Mouse (Mus musculus): ENCODE results near the gene 5730596B20Rik.

DNA sequence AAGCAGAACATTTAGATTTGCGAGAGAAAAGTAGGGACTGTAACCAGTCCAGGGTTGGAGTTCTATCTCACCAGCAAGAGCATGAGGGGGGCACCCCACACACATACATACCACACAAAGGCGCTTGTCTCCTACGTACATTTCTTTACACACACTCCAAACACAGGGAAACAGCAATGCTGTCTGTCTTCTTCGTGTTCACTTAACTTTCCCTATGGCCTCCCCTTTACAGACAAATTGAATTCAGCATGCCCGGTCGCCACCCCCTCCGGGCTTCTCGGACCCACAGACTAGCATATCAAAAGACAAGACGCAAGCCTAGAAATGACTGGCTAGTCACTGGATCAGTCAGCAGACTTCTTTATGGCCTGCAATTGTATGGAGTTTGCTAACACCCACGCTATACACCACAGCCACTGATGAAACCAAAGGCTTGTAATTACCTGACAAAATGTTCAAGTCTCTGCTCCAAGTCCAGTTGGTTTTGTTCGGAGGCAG, 3.0 kb downstream of the 5730596B20Rik start:
- TF ChIP-seq CTCF (IDR thresholded peaks at IDR 0.05; ENCODE audit: control insufficient read depth, insufficient read depth, insufficient read length) (no peak), USF1 (IDR thresholded peaks at IDR 0.05; ENCODE audit: low read depth) (no peak), CEBPB (IDR thresholded peaks at IDR 0.05; ENCODE audit: low read depth) (no peak), MAX (IDR thresholded peaks at IDR 0.05) (no peak), MYOD1 (IDR thresholded peaks at IDR 0.05; ENCODE audit: control insufficient read depth, insufficient read length, low read depth) (no peak), MYOG (IDR thresholded peaks at IDR 0.05; ENCODE audit: control insufficient read depth, extremely low read depth, insufficient read length) (no peak)
